Mouse (Mus musculus) CD4-positive, CD25-positive, alpha-beta regulatory T cell, adult 2 months (primary cell): ENCODE data around the gene Trp73.

ENCODE experiments used
- DNase-seq: peaks from one replicate; pipeline ENCODE4 v3.0.0-alpha.2; 2012; ENCODE audit warnings: low read depth, low spot score

Trp73 gene

GRCm38 (mm10) chr4:154142211-154143040, 2.4 kb upstream of the Trp73 start, which contains the start of gene Wrap73:
Wrap73 (plus strand) TSS chr4:154142372.
- DNase-seq = peak; percentile 93

- DNase-seq = peak; percentile 39
These were observed 1.2 kb upstream of the Trp73 start for GRCm38 (mm10) chr4:154141009-154141867.

- peak; percentile 29 for DNase-seq
These were observed 403 bp upstream of the Trp73 start for GRCm38 (mm10) chr4:154140213-154141008.

DNA sequence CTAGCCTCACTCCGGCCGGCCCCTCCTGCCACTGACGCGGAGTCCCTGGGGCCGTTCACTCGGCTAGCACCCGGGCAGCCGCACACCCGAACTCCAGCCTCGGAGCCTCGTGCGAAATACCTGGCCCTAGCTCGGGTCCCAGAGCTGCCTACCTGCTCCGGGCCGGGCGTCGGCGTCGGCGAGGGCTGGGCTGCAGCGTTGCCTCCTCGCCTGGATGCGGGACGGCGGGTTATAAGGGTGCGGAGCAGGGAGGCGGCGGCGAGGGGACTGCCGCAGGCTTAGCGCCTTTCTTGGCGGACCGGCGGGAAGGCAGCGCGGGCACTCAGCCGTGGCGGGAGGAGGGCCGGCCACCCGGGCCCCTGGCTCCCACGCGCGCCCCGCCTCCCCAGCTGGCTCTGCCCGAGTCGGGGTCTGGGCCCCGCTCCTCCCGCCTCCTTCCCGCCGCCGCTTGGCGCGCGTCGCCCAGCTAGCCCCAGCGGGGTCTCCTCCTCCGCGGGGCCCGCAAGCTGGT, 282 bp downstream of the Trp73 start:
- peak; percentile 41 for DNase-seq

DNA sequence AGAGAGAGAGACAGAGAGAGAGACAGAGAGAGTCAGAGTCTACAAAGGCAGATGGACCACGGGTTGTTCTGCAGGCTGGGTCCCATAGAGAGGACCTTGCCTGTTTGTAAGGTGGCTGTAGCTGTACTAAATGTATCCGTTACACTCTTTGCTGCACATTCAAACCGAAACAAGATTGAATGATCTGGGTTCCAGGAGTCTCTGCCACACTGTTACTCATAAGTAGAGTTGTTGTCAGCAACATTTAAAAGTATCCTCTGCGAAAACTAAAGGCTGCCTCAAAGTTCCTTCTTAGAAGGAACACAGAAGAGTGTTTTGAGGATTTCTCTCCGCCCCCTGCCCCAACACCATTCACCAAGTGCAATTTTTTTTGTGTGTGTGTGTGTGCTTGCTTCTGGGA, 2.9 kb downstream of the Trp73 start:
- peak; percentile 30 for DNase-seq

GRCm38 (mm10) chr4:154134803-154135202, 5.2 kb downstream of the Trp73 start:
- DNase-seq = no peak

- DNase-seq = no peak
These were observed 8.1 kb downstream of the Trp73 start for GRCm38 (mm10) chr4:154131894-154132293.

DNA sequence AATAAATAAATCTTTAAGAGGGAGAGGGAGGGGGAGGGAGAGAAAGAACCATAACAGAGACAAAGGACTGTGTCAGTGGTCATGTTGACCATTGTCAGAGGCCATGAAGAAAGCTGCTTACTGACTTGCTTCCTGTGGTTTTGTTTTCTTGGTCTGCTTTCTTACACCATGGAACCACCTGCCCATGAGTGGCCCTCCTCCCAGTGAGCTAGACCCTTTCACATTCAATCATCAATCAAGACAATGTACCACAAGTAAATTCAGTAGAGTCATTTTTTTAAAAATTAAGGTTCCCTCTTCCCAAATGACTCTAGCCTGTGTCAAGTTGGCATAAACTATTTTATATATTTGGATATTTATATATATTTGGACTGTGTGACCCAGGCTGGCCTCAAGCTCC, 10.1 kb downstream of the Trp73 start:
- no peak for DNase-seq

DNA sequence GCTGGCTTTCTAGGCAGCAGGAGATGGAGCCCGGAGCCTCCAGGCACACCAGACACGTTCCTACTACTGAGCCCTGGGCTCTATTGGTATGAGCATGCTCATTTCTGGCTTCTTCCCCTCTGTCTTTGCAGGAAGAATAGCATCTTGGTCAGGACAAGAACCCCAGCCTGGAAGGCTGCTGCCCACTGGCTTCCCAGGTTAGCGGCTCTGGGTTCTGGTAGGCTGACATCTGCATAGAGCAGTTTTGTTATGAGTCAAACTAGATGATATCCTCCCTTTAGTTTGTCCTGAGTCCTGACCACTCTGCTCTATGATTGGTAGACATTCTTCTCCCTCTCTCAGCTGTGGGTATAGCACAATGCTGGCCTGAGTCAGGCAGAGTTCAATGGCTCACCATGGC, 12.7 kb downstream of the Trp73 start:
- DNase-seq = no peak

- no peak for DNase-seq
These were observed 14.8 kb downstream of the Trp73 start for GRCm38 (mm10) chr4:154125202-154125601.

DNA sequence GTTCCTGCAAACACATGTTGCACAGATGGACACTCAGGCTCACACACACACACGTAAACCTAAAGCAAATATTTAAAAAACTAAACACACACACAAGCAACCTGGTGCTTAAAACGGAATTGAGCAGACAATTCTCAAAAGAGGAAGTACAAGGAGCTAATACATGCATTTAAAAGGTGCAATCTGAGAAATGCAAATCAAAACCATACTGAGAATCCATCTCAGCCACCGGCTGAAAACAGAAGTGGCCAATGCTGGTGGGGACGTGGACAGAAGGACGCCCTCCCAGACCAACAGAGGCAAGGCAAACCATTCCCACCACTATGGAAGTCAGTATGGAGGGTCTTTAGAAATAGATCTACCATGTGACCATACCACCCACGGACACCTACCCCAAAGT, 16.5 kb downstream of the Trp73 start:
- DNase-seq = no peak

- no peak for DNase-seq
These were observed 17.6 kb downstream of the Trp73 start for GRCm38 (mm10) chr4:154122374-154122773.

DNA sequence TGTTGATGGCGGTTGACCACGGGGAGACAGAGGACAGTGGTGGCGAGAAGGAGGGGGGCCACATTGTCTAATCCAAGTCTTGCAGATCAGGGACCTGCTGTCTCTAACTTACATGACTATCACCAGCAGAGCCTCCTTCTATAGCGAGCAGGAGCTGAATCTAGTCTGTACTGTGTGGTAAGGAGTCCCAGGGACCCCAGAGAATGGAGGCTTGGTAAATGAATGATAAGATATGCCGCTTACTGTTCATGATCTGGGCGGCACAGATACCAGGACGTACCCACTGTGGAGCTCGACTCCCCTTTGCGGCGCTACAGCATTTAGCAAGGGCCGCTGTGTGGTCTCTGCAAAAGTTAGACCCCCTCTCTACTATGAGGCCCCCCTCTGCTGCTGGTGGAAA, 18.2 kb downstream of the Trp73 start:
- no peak for DNase-seq

- no peak for DNase-seq
These were observed 20.8 kb downstream of the Trp73 start for GRCm38 (mm10) chr4:154119208-154119607.

DNA sequence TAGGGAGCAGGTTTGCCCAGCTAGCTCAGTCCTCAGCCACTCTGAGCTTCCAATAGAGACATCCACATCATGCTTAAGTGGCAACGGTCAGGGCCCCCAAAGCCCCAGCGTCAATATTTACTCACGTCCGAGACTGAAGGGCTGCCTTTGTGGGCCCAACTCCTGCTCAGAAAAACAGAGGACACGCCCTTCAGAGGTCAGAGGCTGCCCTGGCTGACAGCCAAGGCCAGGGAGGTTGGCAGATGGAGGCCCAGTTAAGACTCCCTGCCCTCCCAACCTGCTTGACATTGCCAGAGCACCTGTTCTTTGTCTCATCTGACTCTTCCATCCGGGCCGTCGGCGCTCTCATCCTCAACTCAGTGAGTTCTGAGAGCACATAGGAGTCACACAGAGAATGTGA, 21.2 kb downstream of the Trp73 start:
- DNase-seq = no peak

GRCm38 (mm10) chr4:154116421-154116820, 23.6 kb downstream of the Trp73 start:
- DNase-seq = no peak

GRCm38 (mm10) chr4:154109850-154110243, 30.2 kb downstream of the Trp73 start:
- no peak for DNase-seq

DNA sequence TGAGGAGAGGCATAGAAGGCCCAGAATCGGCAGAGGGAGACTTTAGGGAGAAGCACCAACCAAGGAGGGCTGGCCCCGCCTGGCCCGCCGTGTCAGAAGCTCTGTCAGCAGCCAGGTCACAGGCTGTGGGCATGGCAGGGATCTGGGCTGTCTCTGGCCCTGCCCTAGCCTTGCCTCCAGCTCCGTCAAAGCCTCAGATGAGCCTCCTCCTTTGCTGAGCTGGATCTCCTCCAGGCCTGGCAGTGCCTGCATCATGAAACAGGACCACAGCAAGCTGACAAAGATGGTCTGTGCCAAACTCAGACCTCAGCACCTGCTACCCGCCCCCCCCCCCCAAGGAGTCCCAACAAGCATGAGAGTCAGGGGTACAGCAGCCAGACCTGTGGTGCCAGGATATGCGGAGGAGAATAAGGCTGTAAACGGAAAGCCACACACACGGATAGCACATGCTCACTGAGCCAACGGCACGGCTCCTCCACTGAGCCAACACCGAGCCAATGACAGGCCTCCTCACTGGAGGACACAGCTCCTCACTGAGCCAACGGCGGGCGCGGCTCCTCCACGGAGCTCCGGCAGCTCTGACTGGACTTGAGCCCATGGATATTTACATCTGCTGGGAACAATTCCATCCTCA, 30.7 kb downstream of the Trp73 start:
- no peak for DNase-seq

GRCm38 (mm10) chr4:154106497-154107061, 33.4 kb downstream of the Trp73 start:
- DNase-seq = no peak

- peak; percentile 71 for DNase-seq
These were observed 34.5 kb downstream of the Trp73 start for GRCm38 (mm10) chr4:154105381-154106001.
